Mouse (Mus musculus) hindbrain, embryonic 10.5 days (tissue): ENCODE results near the gene 1700016C15Rik. TPM values are rescaled to one million over a fixed set of nuclear protein-coding genes. Genes with fewer than 3 reads are reported as not detected.

Experiments used
- DNase-seq: peaks from one replicate; pipeline ENCODE4 v3.0.0-alpha.2; 2017; ENCODE audit warnings: low spot score
- H3K27ac ChIP-seq: fragments of 300-500 bp; sonication (generic); 2 replicates; pipeline ENCODE4 v1.5.1; 2016; ENCODE audit warnings: mild to moderate bottlenecking, moderate library complexity
- H3K27me3 ChIP-seq: fragments of 300-500 bp; sonication (generic); 2 replicates; pipeline ENCODE4 v1.6.1; 2016; ENCODE audit warnings: mild to moderate bottlenecking; ENCODE audit not compliant: poor library complexity, insufficient read depth, severe bottlenecking
- H3K36me3 ChIP-seq: fragments of 300-500 bp; sonication (generic); 2 replicates; pipeline ENCODE4 v1.6.1; 2016; ENCODE audit warnings: mild to moderate bottlenecking, moderate library complexity
- H3K4me1 ChIP-seq: fragments of 300-500 bp; sonication (generic); replicated peaks from 2 replicates; pipeline ENCODE4 v1.6.1; 2016; ENCODE audit warnings: mild to moderate bottlenecking
- H3K4me3 ChIP-seq: fragments of 300-500 bp; sonication (generic); 2 replicates; pipeline ENCODE4 v1.5.1; 2016; ENCODE audit warnings: mild to moderate bottlenecking, moderate library complexity
- H3K9me3 ChIP-seq: fragments of 300-500 bp; sonication (generic); 2 replicates; pipeline ENCODE4 v1.6.1; 2016; ENCODE audit warnings: mild to moderate bottlenecking, moderate library complexity
- WGBS: fragments of 180-500 bp; shearing (Covaris S2); methylation state at CpG from one replicate; pipeline ENCODE4 v1.1.7; 2016; 5-methylcytosine and 5-hydroxymethylcytosine counted together
- polyA plus RNA-seq: library from polyadenylated mRNA; unstranded; fragments of >200 nt; fragmentation: Nextera tagmentation; extraction: Ambion mirVana; gene quantifications from 2 replicates; pipeline ENCODE4 v1.2.1, GENCODE M21; 2016

Gene 1700016C15Rik
- polyA plus RNA-seq, 1 experiment from 2014 or later: not detected

- DNase-seq: no peak
- Histone ChIP-seq H3K27me3 (no peaks in the 10 kb centered on the region), H3K4me3 (no peak overlapping the region), H3K4me1 (peaks cover 6% of the 10 kb centered on the region; the same call in 1 of the 2 replicates), H3K9me3 (peaks cover 5% of the 10 kb centered on the region; the same call in 1 of the 2 replicates), H3K36me3 (no peaks in the 10 kb centered on the region), H3K27ac (no peak overlapping the region)
- 85% methylated on average over 5 of the region's 5 CpGs for WGBS
These were observed 2.7 kb upstream of the 1700016C15Rik start for GRCm38 (mm10) chr1:177726870-177727269.

GRCm38 (mm10) chr1:177727883-177728525, 1.6 kb upstream of the 1700016C15Rik start:
- Histone ChIP-seq H3K4me1 (peaks cover 6% of the 10 kb centered on the region; the same call in 1 of the 2 replicates), H3K36me3 (no peaks in the 10 kb centered on the region), H3K9me3 (peaks cover 5% of the 10 kb centered on the region; the same call in 1 of the 2 replicates), H3K27ac (no peak overlapping the region), H3K27me3 (no peaks in the 10 kb centered on the region), H3K4me3 (no peak overlapping the region)
- WGBS: 84% methylated on average over 3 of the region's 3 CpGs
- DNase-seq: no peak

- H3K4me3 ChIP-seq: no peak overlapping the region
- no peak for DNase-seq
These were observed 2.4 kb downstream of the 1700016C15Rik start for GRCm38 (mm10) chr1:177731973-177732372.

GRCm38 (mm10) chr1:177737505-177738105, 8.0 kb downstream of the 1700016C15Rik start:
- WGBS: 63% methylated on average over 6 of the region's 6 CpGs
- Histone ChIP-seq H3K27ac (no peak overlapping the region), H3K9me3 (no peaks in the 10 kb centered on the region), H3K4me3 (no peak overlapping the region), H3K27me3 (no peaks in the 10 kb centered on the region), H3K4me1 (no peaks in the 10 kb centered on the region), H3K36me3 (no peaks in the 10 kb centered on the region)
- DNase-seq: no peak

More at GRCm38 (mm10) chr1:177731973-177732372, 2.4 kb downstream of the 1700016C15Rik start:
- 86% methylated on average over 3 of the region's 3 CpGs for WGBS
- H3K9me3 ChIP-seq: peaks cover 5% of the 10 kb centered on the region; the same call in 1 of the 2 replicates
- no peaks in the 10 kb centered on the region for H3K36me3 ChIP-seq
- H3K4me1 ChIP-seq: peaks cover 6% of the 10 kb centered on the region; the same call in 1 of the 2 replicates
- no peak overlapping the region for H3K27ac ChIP-seq
- no peaks in the 10 kb centered on the region for H3K27me3 ChIP-seq

DNA sequence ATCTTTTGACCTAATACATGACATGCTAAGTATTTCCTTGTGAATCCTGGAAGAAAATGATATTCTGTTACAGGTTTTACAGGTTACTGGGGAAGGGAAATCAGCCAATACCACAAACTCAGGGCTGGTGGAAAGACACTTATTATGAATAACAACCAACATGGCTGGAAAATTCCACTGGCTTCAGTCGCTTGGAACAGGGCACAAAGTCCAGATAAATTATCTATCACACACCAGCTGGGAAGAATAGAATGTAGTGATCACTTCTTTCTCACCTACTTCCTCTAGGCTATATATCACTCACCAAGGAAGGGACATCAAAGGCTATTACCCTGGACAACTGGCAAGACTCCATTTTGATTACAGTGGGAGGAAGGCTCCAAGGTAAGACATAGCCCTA, 11.1 kb downstream of the 1700016C15Rik start:
- no peaks in the 10 kb centered on the region for H3K36me3 ChIP-seq
- H3K4me1 ChIP-seq: no peaks in the 10 kb centered on the region
- 75% methylated on average over 1 of the region's 1 CpGs for WGBS
- no peak for DNase-seq
- H3K9me3 ChIP-seq: no peaks in the 10 kb centered on the region
- H3K27me3 ChIP-seq: no peaks in the 10 kb centered on the region
- H3K27ac ChIP-seq: no peak overlapping the region
- no peak overlapping the region for H3K4me3 ChIP-seq

DNA sequence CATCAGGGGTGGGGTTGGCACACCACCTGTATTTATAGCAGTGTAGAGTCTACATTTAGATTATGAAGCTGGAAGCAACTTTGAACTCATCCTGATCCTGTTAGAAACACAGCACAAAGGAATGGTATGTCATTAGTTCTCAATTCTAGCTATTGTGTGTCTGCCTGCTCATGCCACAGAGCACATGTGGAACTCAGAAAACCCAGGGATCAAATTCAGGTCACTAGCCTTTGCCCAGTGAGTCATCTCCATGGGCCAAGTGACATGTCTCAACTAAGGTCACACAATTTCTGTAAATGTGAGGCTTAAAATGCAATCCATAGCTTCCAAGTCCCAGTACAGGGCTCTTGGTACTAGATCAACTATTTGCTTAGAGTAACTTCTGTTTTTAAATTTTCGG, 12.5 kb downstream of the 1700016C15Rik start:
- Histone ChIP-seq H3K4me3 (no peak overlapping the region), H3K9me3 (no peaks in the 10 kb centered on the region), H3K36me3 (no peaks in the 10 kb centered on the region), H3K4me1 (no peaks in the 10 kb centered on the region), H3K27me3 (no peaks in the 10 kb centered on the region), H3K27ac (no peak overlapping the region)
- no peak for DNase-seq
- WGBS: 79% methylated on average over 1 of the region's 1 CpGs

DNA sequence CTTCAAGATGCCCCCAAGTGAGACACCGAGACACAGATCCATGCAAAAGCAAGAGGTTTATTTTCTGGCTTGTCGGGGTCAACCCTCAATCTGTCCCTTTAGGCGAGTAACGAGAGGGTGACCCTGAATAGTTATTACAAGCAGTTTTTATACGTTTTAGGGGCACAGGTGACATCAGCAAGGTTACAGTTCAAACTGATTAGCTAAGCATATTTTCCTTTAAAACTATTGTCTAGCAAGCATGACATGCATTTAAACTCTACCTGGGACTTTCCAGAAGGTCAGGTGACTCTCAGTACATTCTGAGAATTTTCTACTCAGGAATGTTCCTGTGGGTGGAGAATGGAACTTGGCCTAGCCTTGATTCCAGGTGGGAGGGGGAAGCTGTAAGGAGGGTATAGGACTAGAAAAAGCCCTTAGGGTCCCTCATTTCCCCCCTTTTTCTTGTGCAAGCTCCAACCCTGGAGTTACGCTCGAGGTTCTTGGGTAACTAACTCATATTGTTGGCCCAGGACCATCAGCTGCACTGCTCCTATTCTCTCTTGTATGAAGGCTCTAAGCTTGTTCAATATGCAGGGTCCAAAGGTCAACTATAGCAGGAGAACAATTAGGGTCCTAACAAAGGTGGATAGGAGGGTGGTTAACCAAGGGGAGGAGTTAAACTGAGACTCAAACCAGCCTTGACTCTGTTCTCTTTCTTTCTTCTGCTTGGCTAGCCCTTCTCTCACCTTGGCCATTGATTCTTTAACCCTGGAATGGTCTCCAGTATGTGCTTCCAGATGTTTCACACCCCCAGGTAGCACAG, 15.1 kb downstream of the 1700016C15Rik start:
- no peak overlapping the region for H3K27ac ChIP-seq
- no peak for DNase-seq
- H3K27me3 ChIP-seq: no peaks in the 10 kb centered on the region
- 0 out of 2 replicates have a peak, but pooled peaks cover 5% of the 10 kb centered on the region for H3K36me3 ChIP-seq
- peaks cover 9% of the 10 kb centered on the region for H3K9me3 ChIP-seq
- H3K4me1 ChIP-seq: no peaks in the 10 kb centered on the region
- 81% methylated on average over 7 of the region's 7 CpGs for WGBS
- no peak overlapping the region for H3K4me3 ChIP-seq

DNA sequence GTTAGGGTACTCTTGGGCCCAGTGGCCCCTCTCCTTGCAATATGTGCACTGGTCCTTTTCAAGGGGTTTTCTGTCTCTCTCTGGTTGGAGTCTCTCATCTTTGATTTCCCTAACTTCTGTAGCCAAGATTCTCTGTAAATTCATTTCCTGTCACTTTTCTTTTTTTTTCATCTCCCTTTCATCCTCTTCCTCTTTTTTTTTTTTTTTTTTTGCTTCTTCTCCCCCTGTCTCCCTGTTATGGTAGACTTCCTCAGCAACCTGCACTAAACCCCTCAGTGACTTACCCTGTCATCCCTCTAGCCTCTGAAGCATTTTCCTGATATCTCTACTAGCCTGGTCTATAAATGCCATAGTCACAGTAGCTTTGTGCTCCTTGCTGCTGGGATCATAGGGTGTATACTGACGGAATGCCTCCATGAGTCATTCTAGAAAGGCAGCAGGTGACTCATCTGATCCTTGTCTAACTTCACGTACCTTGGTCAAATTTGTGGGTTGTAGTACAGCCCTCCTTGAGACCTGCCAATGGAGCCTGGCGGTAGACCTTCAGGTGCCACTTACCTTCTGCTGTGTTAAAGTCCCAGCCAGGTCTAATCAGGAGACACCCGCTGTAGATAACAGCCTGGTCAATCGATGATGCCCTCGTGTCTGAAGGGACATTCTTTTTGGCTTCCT, 18.4 kb downstream of the 1700016C15Rik start:
- no peak for DNase-seq
- WGBS: 98% methylated on average over 6 of the region's 6 CpGs
- H3K27me3 ChIP-seq: no peaks in the 10 kb centered on the region
- peaks cover 26% of the 10 kb centered on the region for H3K9me3 ChIP-seq
- H3K4me3 ChIP-seq: no peak overlapping the region
- no peak overlapping the region for H3K27ac ChIP-seq
- H3K36me3 ChIP-seq: peaks cover 13% of the 10 kb centered on the region; the same call in 1 of the 2 replicates
- no peaks in the 10 kb centered on the region for H3K4me1 ChIP-seq

DNA sequence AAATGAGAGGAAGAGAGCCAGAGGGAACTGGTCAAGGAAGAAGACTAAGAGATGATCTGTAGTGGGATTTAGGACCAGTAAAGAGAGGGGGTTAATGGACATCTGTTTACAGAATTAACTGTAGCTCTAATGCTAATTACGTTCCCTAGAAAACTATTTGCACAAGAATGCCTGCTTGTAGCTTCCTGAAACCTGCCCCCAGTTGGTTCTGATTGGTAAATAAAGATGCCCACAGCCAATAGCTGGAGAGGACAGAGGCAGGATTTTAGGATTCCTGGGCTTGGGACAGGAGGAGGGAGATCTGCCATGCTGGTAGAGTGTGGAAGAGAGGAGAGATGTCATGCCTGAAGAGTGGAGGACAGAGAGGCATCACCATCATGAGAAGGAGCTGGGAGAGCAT, 23.9 kb downstream of the 1700016C15Rik start:
- Histone ChIP-seq H3K36me3 (peaks cover 13% of the 10 kb centered on the region; the same call in 1 of the 2 replicates), H3K27me3 (no peaks in the 10 kb centered on the region), H3K4me1 (no peaks in the 10 kb centered on the region), H3K4me3 (no peak overlapping the region), H3K27ac (no peak overlapping the region), H3K9me3 (peaks cover 26% of the 10 kb centered on the region)
- WGBS: 66% methylated on average over 1 of the region's 1 CpGs
- no peak for DNase-seq

DNA sequence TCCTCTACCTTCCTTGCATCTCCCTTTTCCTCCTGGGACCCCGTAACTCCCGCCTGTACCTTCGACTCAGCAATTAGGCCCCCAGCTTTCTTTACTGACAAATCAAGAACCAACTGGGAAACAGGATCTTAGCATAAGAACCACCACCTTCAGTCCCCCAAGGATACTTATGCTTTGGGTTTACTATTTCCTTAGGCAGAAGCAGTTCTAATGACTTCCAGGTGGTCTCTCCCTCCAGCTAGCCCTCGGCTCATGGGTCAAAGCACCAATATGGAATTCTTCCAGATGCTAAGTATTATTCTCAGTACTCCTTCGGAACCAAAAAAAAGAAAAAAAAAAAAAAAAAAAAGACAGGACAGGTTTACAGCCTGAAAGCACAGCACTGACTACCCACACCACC, 27.6 kb downstream of the 1700016C15Rik start:
- H3K36me3 ChIP-seq: peaks cover 10% of the 10 kb centered on the region; the same call in 1 of the 2 replicates
- H3K4me1 ChIP-seq: no peaks in the 10 kb centered on the region
- 69% methylated on average over 5 of the region's 5 CpGs for WGBS
- no peak overlapping the region for H3K4me3 ChIP-seq
- no peak overlapping the region for H3K27ac ChIP-seq
- no peaks in the 10 kb centered on the region for H3K27me3 ChIP-seq
- no peaks in the 10 kb centered on the region for H3K9me3 ChIP-seq
- DNase-seq: peak; percentile 3

GRCm38 (mm10) chr1:177768931-177769330, 39.3 kb downstream of the 1700016C15Rik start:
- Histone ChIP-seq H3K4me1 (no peaks in the 10 kb centered on the region), H3K27ac (no peak overlapping the region), H3K4me3 (no peak overlapping the region), H3K27me3 (no peaks in the 10 kb centered on the region), H3K9me3 (no peaks in the 10 kb centered on the region), H3K36me3 (peaks cover 90% of the 10 kb centered on the region)
- DNase-seq: no peak

- no peaks in the 10 kb centered on the region for H3K27me3 ChIP-seq
- peaks cover 82% of the 10 kb centered on the region for H3K36me3 ChIP-seq
- no peak for DNase-seq
- H3K4me3 ChIP-seq: no peak overlapping the region
- no peak overlapping the region for H3K27ac ChIP-seq
- H3K9me3 ChIP-seq: no peaks in the 10 kb centered on the region
- 91% methylated on average over 2 of the region's 2 CpGs for WGBS
- no peaks in the 10 kb centered on the region for H3K4me1 ChIP-seq
These were observed 47.8 kb downstream of the 1700016C15Rik start for GRCm38 (mm10) chr1:177777397-177777796.
